Mouse (Mus musculus) left cerebral cortex, adult 2 months (tissue): ENCODE measurements around the gene Ablim1. TPM values are rescaled to one million over a fixed set of nuclear protein-coding genes. Genes with fewer than 3 reads are reported as not detected.
A peak's percentile ranks its signal among the peaks of the same experiment; 100 is the strongest.

ENCODE experiments used
- DNase-seq, 2 experiments: peaks; one replicate each; pipeline ENCODE4 v3.0.0; 2021 to 2022; ENCODE audit warnings: low spot score in 2 of 2, mixed read lengths in 1 of 2; ENCODE audit errors: extremely low spot score in 1 of 2
- H3K27ac ChIP-seq: fragments of 200-600 bp; 2 replicates; pipeline ENCODE4 v1.8.1; 2022
- H3K4me3 ChIP-seq: fragments of 200-600 bp; 2 replicates; pipeline ENCODE4 v1.8.1; 2022
- CTCF ChIP-seq: fragments of 200-600 bp; IDR thresholded peaks from 2 replicates; pipeline ENCODE4 v1.8.1; 2022; ENCODE audit warnings: antibody characterized with exemption, mild to moderate bottlenecking, moderate library complexity
- intact Hi-C: fragments of 180-260 bp; cut with DNase I; formaldehyde crosslinking; loops from one replicate; pipeline ENCODE4 v1.15.1; 2025
- total RNA-seq, 2 experiments: library from RNA; stranded (reverse); gene quantifications; 2 replicates each; pipeline ENCODE4 v1.2.3; 2021

Ablim1 gene
- total RNA-seq, 2 experiments from 2014 or later, result 118 to 124 TPM

GRCm38 (mm10) chr19:57124906-57125305, 189.8 kb downstream of the Ablim1 start:
- H3K4me3 ChIP-seq, result no peak overlapping the region
- no peak for DNase-seq
- intact Hi-C loops, result no loop called here
- no peak overlapping the region for H3K27ac ChIP-seq
- no peak for TF ChIP-seq CTCF

- intact Hi-C loops, result no loop called here
- DNase-seq, result no peak
- no peak for TF ChIP-seq CTCF
- H3K4me3 ChIP-seq, result no peak overlapping the region
- H3K27ac ChIP-seq, result peak overlapping the region; percentile 75
Observed at GRCm38 (mm10) chr19:57124138-57124519, 190.6 kb downstream of the Ablim1 start.

DNA sequence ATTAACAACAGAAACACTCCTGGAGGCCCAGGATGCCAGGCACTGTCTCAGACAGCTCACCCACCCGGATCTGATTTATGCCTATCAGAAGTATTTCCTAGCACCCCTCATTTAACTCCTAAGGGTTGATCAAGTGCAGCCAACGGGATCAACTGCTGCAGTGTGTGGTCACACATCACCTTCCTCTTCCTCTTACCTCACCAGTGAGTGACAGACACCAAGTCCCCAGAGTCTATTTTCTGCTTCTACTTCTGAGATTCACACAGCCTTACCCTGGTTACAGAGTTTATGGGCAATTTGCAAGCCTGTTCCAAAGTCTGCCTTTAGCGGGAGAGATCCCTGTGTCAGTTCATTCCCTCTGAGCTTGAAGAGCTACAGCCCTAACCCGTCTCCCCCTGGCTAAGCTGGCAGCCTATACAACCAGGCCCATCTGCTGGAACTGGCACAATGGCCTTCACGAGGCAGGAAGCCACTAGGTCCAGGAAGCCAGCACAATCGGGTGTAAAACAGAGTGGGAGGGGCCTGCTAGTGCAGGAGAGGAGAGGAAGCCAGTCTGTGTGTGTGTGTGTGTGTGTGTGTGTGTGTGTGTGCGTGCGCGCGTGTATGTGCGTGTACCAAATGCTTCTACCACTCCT, 191.1 kb downstream of the Ablim1 start:
- DNase-seq, result no peak
- Histone ChIP-seq H3K4me3 (no peak overlapping the region), H3K27ac (peak overlapping the region; percentile 15; the same call in 1 of the 2 replicates)
- no peak for TF ChIP-seq CTCF
- intact Hi-C loops, result no loop called here

DNA sequence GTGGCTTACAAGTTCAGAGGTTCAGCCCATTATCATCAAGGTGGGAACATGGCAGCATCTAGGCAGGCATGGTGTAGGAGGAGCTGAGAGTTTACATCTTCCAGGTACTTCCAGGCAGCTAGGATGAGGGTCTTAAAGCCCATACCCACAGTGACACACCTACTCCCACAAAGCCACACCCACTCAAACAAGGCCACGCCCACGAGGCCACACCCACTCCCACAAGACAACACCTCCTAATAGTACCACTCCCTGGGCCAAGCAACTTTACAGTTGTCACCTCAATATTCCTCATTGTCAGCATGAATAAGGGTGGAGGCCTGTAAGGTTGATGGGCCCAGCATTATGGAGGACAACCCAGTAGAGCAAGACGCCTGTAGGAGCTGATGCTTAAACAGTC, 192.5 kb downstream of the Ablim1 start:
- Histone ChIP-seq H3K4me3 (no peak overlapping the region), H3K27ac (no peak overlapping the region)
- intact Hi-C loops, result no loop called here
- no peak for TF ChIP-seq CTCF
- no peak for DNase-seq

GRCm38 (mm10) chr19:57121036-57121435, 193.7 kb downstream of the Ablim1 start:
- no peak overlapping the region for H3K27ac ChIP-seq
- intact Hi-C loops, result no loop called here
- TF ChIP-seq CTCF, result no peak

DNA sequence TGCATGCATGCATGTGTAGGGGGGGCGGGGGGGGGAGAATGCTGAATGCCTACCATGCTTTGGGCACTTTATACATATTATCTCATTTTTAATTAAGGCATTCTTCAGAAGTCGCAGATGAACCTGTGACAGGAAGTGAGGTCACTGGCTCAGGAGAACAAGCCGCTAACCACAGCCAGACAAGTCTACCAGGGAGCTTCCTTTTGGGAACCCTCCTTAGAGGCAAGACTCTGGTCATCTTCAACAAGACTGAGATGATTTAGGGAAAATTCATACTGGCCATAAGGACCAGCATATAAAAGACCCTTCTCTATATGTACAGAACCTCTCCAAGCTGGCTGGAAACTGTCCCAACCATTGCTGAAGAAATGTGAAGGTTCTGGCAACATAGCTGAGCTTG, 195.1 kb downstream of the Ablim1 start:
- intact Hi-C loops, result loop anchor here (5.0 kb wide), 1 partner anchor 52 kb away; no protein-coding TSS in a partner anchor
- no peak for TF ChIP-seq CTCF
- no peak for DNase-seq
- Histone ChIP-seq H3K4me3 (no peak overlapping the region), H3K27ac (peak overlapping the region; percentile 86)

More at GRCm38 (mm10) chr19:57121036-57121435, 193.7 kb downstream of the Ablim1 start:
- H3K4me3 ChIP-seq, result no peak overlapping the region
- no peak for DNase-seq

GRCm38 (mm10) chr19:57118785-57119565, 195.7 kb downstream of the Ablim1 start:
- intact Hi-C loops, result loop anchor here (5.0 kb wide), 1 partner anchor 52 kb away; no protein-coding TSS in a partner anchor
- peak; percentile 79 for DNase-seq

GRCm38 (mm10) chr19:57117751-57118150, 197.0 kb downstream of the Ablim1 start:
- intact Hi-C loops, result loop anchor here (5.0 kb wide), 1 partner anchor 50 kb away; no protein-coding TSS in a partner anchor
- TF ChIP-seq CTCF, result no peak
- no peak for DNase-seq
- Histone ChIP-seq H3K27ac (peak overlapping the region; percentile 86), H3K4me3 (peak overlapping the region; percentile 42)

More at GRCm38 (mm10) chr19:57118785-57119565, 195.7 kb downstream of the Ablim1 start:
- H3K4me3 ChIP-seq, result peak overlapping the region; percentile 42
- peak overlapping the region; percentile 86 for H3K27ac ChIP-seq
- no peak for TF ChIP-seq CTCF

GRCm38 (mm10) chr19:57116871-57117501, 197.7 kb downstream of the Ablim1 start:
- no peak; the same call in none of the 2 replicates for TF ChIP-seq CTCF
- DNase-seq, result no peak
- Histone ChIP-seq H3K4me3 (peak overlapping the region; percentile 42), H3K27ac (peak overlapping the region; percentile 86)
- intact Hi-C loops, result loop anchor here (5.0 kb wide), 1 partner anchor 50 kb away; no protein-coding TSS in a partner anchor

DNA sequence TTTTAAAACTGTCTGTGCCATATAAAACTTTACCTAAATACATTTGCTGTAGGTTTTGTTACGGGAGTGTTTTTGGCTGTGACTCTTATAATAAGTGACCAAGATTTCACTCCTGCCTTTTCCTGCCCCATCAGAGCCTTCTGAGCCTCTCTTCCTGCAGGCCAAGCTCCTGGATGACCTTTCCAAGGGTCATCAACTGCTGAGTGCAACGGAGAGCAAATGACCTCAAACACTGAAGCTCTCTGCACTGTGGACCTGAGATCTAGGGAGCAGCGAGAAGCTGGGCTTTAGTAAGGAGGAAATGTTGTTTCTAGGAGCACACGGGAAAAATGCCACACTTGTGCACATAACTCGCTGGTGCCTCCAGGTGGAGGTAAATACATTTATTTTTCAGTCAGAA, 199.0 kb downstream of the Ablim1 start:
- intact Hi-C loops, result loop anchor here (5.0 kb wide), 1 partner anchor 48 kb away; no protein-coding TSS in a partner anchor

GRCm38 (mm10) chr19:57114951-57115350, 199.8 kb downstream of the Ablim1 start:
- Histone ChIP-seq H3K4me3 (no peak overlapping the region), H3K27ac (peak overlapping the region; percentile 8; the same call in 1 of the 2 replicates)
- no peak for DNase-seq
- no peak for TF ChIP-seq CTCF
- intact Hi-C loops, result loop anchor here (5.0 kb wide), 1 partner anchor 48 kb away; no protein-coding TSS in a partner anchor

More for the DNA sequence above, 199.0 kb downstream of the Ablim1 start:
- Histone ChIP-seq H3K4me3 (no peak overlapping the region), H3K27ac (peak overlapping the region; percentile 86; the same call in 1 of the 2 replicates)
- no peak; the same call in 1 of the 2 replicates for TF ChIP-seq CTCF
- DNase-seq, result no peak

DNA sequence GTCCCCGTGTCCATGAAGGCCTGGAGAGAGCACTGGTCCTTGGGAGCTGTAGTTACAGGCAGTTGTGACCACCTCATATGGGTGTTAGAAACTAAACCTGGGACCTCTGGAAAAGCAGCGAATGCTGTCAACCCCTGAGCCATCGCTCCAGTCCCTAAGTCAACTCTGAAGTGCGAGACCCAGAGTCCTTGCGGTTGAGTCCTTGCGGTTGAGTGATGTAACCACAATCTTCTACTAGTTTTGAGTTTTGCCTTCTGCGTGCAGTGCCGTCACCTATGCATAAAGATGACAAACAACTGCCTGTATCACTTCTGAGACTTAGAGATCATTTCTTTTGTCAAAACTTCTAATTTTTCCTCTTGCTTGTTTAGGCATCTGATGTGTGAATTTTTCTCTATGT, 200.7 kb downstream of the Ablim1 start:
- Histone ChIP-seq H3K4me3 (no peak overlapping the region), H3K27ac (no peak overlapping the region; the same call in 1 of the 2 replicates)
- DNase-seq, result no peak
- intact Hi-C loops, result no loop called here
- no peak for TF ChIP-seq CTCF
